Mouse (Mus musculus) inflammation-experienced regulatory T-cells (primary cell): ENCODE measurements around the gene Fzd10. TPM values are rescaled to one million over a fixed set of nuclear protein-coding genes. Genes with fewer than 3 reads are reported as not detected.

Experiments
- polyA plus RNA-seq, 2 experiments: library from polyadenylated mRNA; unstranded; fragments of 100-300 nt; shearing (Covaris generic); gene quantifications; one replicate each; pipeline ENCODE4 v1.2.1; 2017

Fzd10 gene
- polyA plus RNA-seq: 1 to 10 TPM in 1 of 2 experiments, under 1 TPM in 1; 0.16 to 2.7 TPM

GRCm38 (mm10) chr5:128600072-128601021 is at the start of gene Fzd10:
Gene Fzd10 (plus strand): TSS chr5:128600844.

Other genes starting within 250 kb of the Fzd10 start
- under 1 TPM; 0.02 to 0.64 TPM for gene Tmem132d, start 167.8 kb upstream of the Fzd10 start, polyA plus RNA-seq
- gene Piwil1, start 101.7 kb downstream of the Fzd10 start, polyA plus RNA-seq: under 1 TPM; 0.14 to 0.50 TPM